Mouse (Mus musculus): ENCODE results near the gene Dolk. TPM values are rescaled to one million over a fixed set of nuclear protein-coding genes. Genes with fewer than 3 reads are reported as not detected.

Gene Dolk
- polyA plus RNA-seq, 1 experiment = 29.6 TPM

DNA sequence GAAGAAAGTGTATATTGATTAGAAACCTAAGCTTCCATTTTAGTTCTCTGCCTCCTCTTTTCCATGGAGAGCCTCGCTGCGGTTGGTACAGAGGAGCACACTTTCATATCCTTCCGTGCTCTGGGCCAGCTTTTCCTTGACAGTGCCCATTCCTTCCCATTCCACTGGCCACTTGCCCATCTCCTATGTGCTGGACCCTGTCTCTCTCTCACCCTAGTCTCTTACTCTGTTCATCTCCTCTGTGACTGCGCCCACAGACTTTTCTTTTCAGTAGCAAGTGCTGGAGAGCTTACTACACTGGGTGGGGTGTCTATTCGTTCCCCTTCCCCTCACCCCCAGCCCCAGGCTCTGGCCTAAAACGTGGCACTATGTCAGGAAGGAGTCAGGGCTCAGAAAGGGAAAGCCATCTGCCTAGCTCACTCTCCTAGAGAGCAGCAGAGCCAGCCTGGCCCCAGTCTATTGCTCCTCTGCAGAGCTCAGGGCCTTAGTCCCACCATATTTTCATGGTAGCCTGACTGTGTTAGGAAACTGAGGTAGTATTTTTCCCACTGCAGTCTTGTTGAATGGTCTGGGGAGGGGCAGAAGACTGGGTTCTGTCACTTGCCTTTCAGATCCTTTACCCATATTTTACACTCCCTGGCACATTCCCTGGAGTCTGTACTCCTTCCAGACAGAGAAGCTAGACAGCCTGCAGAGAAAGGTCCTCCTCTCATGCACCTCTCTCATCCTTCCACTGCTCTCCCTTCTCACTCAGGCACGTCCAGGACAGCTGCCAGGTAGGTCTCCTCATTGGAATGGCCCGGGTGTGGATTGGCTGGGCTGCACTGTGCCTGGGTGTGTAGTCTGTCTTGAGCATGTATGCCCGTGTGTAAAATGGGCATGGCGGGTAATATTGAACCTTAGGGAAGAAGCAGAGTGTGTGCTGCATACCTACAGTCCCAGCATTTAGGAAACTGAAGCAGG lies 35.7 kb downstream of the Dolk start:
- H3K36me3 ChIP-seq (ENCODE audit: control insufficient read depth, insufficient read depth, low read length) = no peaks in the 10 kb centered on the region
- H3K4me1 ChIP-seq (ENCODE audit: control insufficient read depth, insufficient read depth, low read length) = peaks cover 16% of the 10 kb centered on the region; the same call in 1 of the 2 replicates
- no peak overlapping the region for H3K4me3 ChIP-seq (ENCODE audit: insufficient read depth, low read depth, low read length)
- TF ChIP-seq CTCF (conservative IDR thresholded peaks at IDR 0.05; ENCODE audit: insufficient read depth, insufficient read length, low read depth, low read length) (no peak), POLR2A (IDR thresholded peaks at IDR 0.05; ENCODE audit: low read depth, low read length) (no peak)
- WGBS = 68% methylated on average over 10 of the region's 10 CpGs
- no peak for DNase-seq
- H3K27me3 ChIP-seq (replicated peaks; ENCODE audit: control insufficient read depth, insufficient read depth, low read length) = no peaks in the 10 kb centered on the region
- no peak overlapping the region for H3K27ac ChIP-seq (ENCODE audit: insufficient read depth, low read depth, low read length)

DNA sequence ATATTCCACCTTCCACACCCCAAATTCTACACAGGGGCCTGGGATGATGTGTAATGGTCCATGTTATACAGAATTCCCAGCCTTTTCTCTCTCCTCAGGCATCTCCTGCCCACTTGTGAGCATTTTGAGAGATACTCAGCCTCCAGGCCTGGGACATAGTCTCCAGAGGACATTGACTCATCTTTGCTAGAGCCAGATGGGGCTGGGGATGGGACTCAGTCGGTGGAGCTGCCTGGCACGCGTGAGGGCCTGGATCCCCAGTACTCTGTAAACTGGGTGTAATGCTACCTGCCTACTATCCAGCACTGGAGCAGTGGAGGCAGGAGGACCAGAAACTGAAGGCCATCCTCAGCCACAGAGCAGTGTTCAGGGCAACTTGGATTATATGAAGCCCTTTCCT lies 37.0 kb downstream of the Dolk start:
- no peak for TF ChIP-seq CTCF (conservative IDR thresholded peaks at IDR 0.05; ENCODE audit: insufficient read depth, insufficient read length, low read depth, low read length)
- no peak for TF ChIP-seq POLR2A (IDR thresholded peaks at IDR 0.05; ENCODE audit: low read depth, low read length)
- no peaks in the 10 kb centered on the region for H3K27me3 ChIP-seq (replicated peaks; ENCODE audit: control insufficient read depth, insufficient read depth, low read length)
- no peak overlapping the region for H3K4me3 ChIP-seq (ENCODE audit: insufficient read depth, low read depth, low read length)
- peaks cover 16% of the 10 kb centered on the region; the same call in 1 of the 2 replicates for H3K4me1 ChIP-seq (ENCODE audit: control insufficient read depth, insufficient read depth, low read length)
- WGBS = 91% methylated on average over 3 of the region's 3 CpGs
- H3K36me3 ChIP-seq (ENCODE audit: control insufficient read depth, insufficient read depth, low read length) = no peaks in the 10 kb centered on the region
- no peak overlapping the region for H3K27ac ChIP-seq (ENCODE audit: insufficient read depth, low read depth, low read length)
- no peak for DNase-seq

DNA sequence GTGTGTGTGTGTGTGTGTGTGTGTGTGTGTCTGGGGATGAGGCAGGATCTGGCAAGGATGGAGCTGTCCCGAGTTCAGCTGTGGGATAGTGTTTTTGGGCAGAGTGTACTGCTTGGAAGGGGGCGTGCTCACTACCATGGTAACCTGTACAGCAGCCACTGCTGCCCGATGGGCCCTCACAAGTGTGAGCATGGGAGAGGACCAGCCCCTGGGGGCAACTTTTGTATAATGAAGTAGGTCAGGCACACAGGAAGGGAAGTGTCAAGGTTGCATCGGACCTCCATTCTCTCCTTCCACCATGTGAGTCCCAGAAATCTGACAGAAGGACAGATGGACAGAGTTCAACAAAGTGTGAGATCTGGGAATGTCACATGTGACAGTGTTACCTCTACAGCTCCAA lies 38.5 kb downstream of the Dolk start:
- Histone ChIP-seq H3K4me1 (ENCODE audit: control insufficient read depth, insufficient read depth, low read length) (peaks cover 23% of the 10 kb centered on the region), H3K4me3 (ENCODE audit: insufficient read depth, low read depth, low read length) (no peak overlapping the region), H3K36me3 (ENCODE audit: control insufficient read depth, insufficient read depth, low read length) (no peaks in the 10 kb centered on the region), H3K27me3 (replicated peaks; ENCODE audit: control insufficient read depth, insufficient read depth, low read length) (no peaks in the 10 kb centered on the region), H3K27ac (ENCODE audit: insufficient read depth, low read depth, low read length) (no peak overlapping the region)
- WGBS = 35% methylated on average over 4 of the region's 4 CpGs
- no peak for TF ChIP-seq POLR2A (IDR thresholded peaks at IDR 0.05; ENCODE audit: low read depth, low read length)
- TF ChIP-seq CTCF (conservative IDR thresholded peaks at IDR 0.05; ENCODE audit: insufficient read depth, insufficient read length, low read depth, low read length) = no peak
- DNase-seq = no peak

DNA sequence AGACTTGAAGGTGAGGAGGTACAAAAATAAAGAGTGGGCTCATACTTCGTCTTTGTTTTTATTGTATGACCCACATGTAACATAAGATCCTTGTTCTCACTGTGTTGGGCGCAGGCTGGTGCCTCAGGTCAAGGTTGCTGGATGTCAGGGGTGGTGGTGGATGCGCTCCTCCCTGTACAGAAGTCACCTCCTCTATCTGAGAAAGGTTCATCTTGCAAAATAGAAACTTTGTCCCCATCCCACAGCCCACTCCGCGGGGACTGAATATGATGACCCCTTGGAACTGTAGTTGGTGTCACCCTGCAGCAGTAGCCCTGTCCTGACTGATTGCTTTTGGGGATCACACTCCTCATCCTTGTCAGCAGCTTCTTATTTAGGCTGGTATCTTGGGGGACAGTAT lies 39.1 kb downstream of the Dolk start:
- Histone ChIP-seq H3K36me3 (ENCODE audit: control insufficient read depth, insufficient read depth, low read length) (no peaks in the 10 kb centered on the region), H3K4me3 (ENCODE audit: insufficient read depth, low read depth, low read length) (no peak overlapping the region), H3K4me1 (ENCODE audit: control insufficient read depth, insufficient read depth, low read length) (peaks cover 20% of the 10 kb centered on the region), H3K27me3 (replicated peaks; ENCODE audit: control insufficient read depth, insufficient read depth, low read length) (no peaks in the 10 kb centered on the region), H3K27ac (ENCODE audit: insufficient read depth, low read depth, low read length) (no peak overlapping the region)
- 73% methylated on average over 5 of the region's 5 CpGs for WGBS
- TF ChIP-seq POLR2A (IDR thresholded peaks at IDR 0.05; ENCODE audit: low read depth, low read length) = no peak
- no peak for TF ChIP-seq CTCF (conservative IDR thresholded peaks at IDR 0.05; ENCODE audit: insufficient read depth, insufficient read length, low read depth, low read length)
- DNase-seq = no peak

DNA sequence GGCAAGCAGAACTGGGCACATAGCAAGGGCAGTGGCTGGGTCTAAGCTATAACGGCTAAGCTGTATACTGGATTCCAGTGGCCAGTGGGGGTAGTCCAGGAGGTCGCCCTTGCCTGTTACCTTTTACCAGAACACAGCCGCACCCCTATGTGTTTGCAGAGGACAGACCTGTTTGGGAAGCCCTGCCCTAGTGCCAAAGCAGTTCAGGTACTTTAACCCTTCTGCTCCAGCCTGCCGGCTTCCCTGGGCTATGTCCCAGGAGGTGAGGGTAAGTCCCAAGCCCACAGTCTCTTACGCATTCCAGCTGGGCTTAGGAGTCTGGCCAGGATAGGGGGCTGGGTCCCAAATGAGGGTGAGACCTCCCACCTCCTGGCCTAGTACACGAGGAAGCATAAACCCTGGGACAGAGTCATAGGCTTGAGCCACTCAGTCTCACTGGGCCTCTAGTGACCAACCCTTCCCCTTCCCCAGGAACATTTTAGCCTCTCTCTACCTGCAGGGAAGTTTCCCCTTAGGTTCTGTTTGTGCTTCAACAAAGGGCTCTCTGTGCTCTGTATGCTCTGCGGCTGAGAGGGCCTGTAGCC lies 41.4 kb downstream of the Dolk start:
- H3K36me3 ChIP-seq (ENCODE audit: control insufficient read depth, insufficient read depth, low read length) = 0 out of 2 replicates have a peak, but pooled peaks cover 2% of the 10 kb centered on the region

DNA sequence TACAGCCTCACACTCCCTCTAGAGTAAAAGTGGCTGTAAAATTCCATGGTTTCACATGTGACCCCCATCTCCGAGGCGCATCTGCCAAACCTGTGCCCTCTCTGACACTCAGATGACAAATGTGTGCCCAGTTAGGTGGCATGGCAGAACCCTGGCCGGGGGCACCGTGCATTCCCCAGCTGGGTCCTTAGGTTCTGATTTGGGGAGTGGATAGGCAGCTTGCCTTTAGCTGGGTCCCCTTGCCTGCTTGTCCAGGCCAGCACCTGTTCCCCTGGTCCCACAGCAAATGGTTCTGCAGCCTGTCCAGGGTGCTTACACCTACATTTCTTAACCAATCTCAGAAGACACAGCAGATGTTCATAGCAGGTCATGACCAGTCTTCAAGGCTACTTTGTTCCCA lies 42.7 kb downstream of the Dolk start:
- Histone ChIP-seq H3K36me3 (ENCODE audit: control insufficient read depth, insufficient read depth, low read length) (0 out of 2 replicates have a peak, but pooled peaks cover 2% of the 10 kb centered on the region), H3K27ac (ENCODE audit: insufficient read depth, low read depth, low read length) (peak overlapping the region; percentile 86), H3K4me3 (ENCODE audit: insufficient read depth, low read depth, low read length) (no peak overlapping the region), H3K4me1 (ENCODE audit: control insufficient read depth, insufficient read depth, low read length) (peaks cover 25% of the 10 kb centered on the region), H3K27me3 (replicated peaks; ENCODE audit: control insufficient read depth, insufficient read depth, low read length) (no peaks in the 10 kb centered on the region)
- no peak for DNase-seq
- no peak for TF ChIP-seq POLR2A (IDR thresholded peaks at IDR 0.05; ENCODE audit: low read depth, low read length)
- TF ChIP-seq CTCF (conservative IDR thresholded peaks at IDR 0.05; ENCODE audit: insufficient read depth, insufficient read length, low read depth, low read length) = no peak
- whole genome bisulfite sequencing = 66% methylated on average over 4 of the region's 4 CpGs

More for the DNA sequence above, 41.4 kb downstream of the Dolk start:
- no peak for DNase-seq
- Histone ChIP-seq H3K27ac (ENCODE audit: insufficient read depth, low read depth, low read length) (peak overlapping the region; percentile 35; the same call in 1 of the 2 replicates), H3K27me3 (replicated peaks; ENCODE audit: control insufficient read depth, insufficient read depth, low read length) (no peaks in the 10 kb centered on the region), H3K4me3 (ENCODE audit: insufficient read depth, low read depth, low read length) (no peak overlapping the region), H3K4me1 (ENCODE audit: control insufficient read depth, insufficient read depth, low read length) (peaks cover 13% of the 10 kb centered on the region)
- WGBS = 37% methylated on average over 7 of the region's 7 CpGs
- TF ChIP-seq POLR2A (IDR thresholded peaks at IDR 0.05; ENCODE audit: low read depth, low read length) (no peak), CTCF (conservative IDR thresholded peaks at IDR 0.05; ENCODE audit: insufficient read depth, insufficient read length, low read depth, low read length) (no peak)

DNA sequence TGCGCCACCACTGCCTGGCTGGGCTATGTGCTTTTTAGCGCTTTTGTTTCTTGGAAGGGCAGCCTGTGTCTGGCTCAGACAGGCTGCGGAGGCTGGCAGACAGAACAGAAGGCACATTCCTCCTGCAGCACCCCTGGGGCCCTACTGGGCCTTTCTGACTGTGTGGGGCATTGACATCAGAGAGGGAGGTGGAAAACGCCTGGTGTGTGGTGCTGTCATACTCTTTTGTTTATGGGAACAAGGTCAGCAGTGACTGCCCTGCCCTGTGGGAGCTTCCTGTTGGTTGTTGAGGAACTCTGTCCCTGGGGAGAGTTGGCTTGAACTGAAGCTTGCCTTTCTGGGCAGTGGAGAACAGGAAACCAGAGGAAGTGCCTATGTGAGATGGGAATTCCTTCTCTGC lies 43.6 kb downstream of the Dolk start:
- 22% methylated on average over 4 of the region's 4 CpGs for WGBS
- 0 out of 2 replicates have a peak, but pooled peaks cover 2% of the 10 kb centered on the region for H3K36me3 ChIP-seq (ENCODE audit: control insufficient read depth, insufficient read depth, low read length)
- no peak overlapping the region for H3K4me3 ChIP-seq (ENCODE audit: insufficient read depth, low read depth, low read length)
- peak overlapping the region; percentile 86 for H3K27ac ChIP-seq (ENCODE audit: insufficient read depth, low read depth, low read length)
- peaks cover 25% of the 10 kb centered on the region for H3K4me1 ChIP-seq (ENCODE audit: control insufficient read depth, insufficient read depth, low read length)
- DNase-seq = peak; percentile 95
- no peaks in the 10 kb centered on the region for H3K27me3 ChIP-seq (replicated peaks; ENCODE audit: control insufficient read depth, insufficient read depth, low read length)
- TF ChIP-seq POLR2A (IDR thresholded peaks at IDR 0.05; ENCODE audit: low read depth, low read length) (no peak), CTCF (conservative IDR thresholded peaks at IDR 0.05; ENCODE audit: insufficient read depth, insufficient read length, low read depth, low read length) (no peak)
